Mouse (Mus musculus) bone marrow, adult 2 months (tissue): ENCODE measurements at regions not wholly inside any gene's neighbourhood (a gene's known extent, or its start where the extent isn't known, plus 50 kb on each side); places are given as distances from the start of the nearest gene placed in this dataset.

ENCODE experiments used
- H3K27ac ChIP-seq: fragments of 200-500 bp; 2 replicates; pipeline ENCODE4 v1.5.1; 2012; ENCODE audit warnings: low read depth, mild to moderate bottlenecking, control low read depth, inconsistent platforms, low read length; ENCODE audit not compliant: control insufficient read depth, poor library complexity, insufficient read depth
- H3K4me1 ChIP-seq: fragments of 200-500 bp; 2 replicates; pipeline ENCODE4 v1.6.1; 2011; ENCODE audit warnings: low read length; ENCODE audit not compliant: control insufficient read depth, insufficient read depth
- H3K4me3 ChIP-seq: fragments of 200-500 bp; replicated peaks from 2 replicates; pipeline ENCODE3; 2011; ENCODE audit warnings: mild to moderate bottlenecking, low read depth, low read length, control low read depth; ENCODE audit not compliant: control insufficient read depth
- CTCF ChIP-seq: fragments of 200-500 bp; IDR thresholded peaks from 2 replicates; pipeline ENCODE4 v1.5.1; 2011; ENCODE audit warnings: low read length, control low read depth; ENCODE audit not compliant: control insufficient read depth, insufficient read depth
- POLR2A ChIP-seq: fragments of 200-500 bp; IDR thresholded peaks from 2 replicates; pipeline ENCODE4 v1.6.1; 2011; ENCODE audit warnings: low read depth, mild to moderate bottlenecking, control low read depth, low read length, borderline replicate concordance; ENCODE audit not compliant: control insufficient read depth
- WGBS: fragments of 180-500 bp; shearing (Covaris S2); methylation state at CpG from one replicate; pipeline ENCODE4 v1.1.7; 2018; 5-methylcytosine and 5-hydroxymethylcytosine counted together

- Histone ChIP-seq H3K4me3 (no peak overlapping the region), H3K27ac (no peak overlapping the region), H3K4me1 (no peaks in the 10 kb centered on the region)
- 42% methylated on average over 7 of the region's 7 CpGs for WGBS
- no peak for TF ChIP-seq CTCF
- no peak for TF ChIP-seq POLR2A
Observed at GRCm38 (mm10) chr6:98514376-98514775, 171.8 kb upstream of the Gm765 start.

- Histone ChIP-seq H3K4me1 (no peaks in the 10 kb centered on the region), H3K4me3 (no peak overlapping the region), H3K27ac (no peak overlapping the region)
- TF ChIP-seq CTCF (no peak), POLR2A (no peak)
- 33% methylated on average over 3 of the region's 3 CpGs for WGBS
Observed at GRCm38 (mm10) chr6:98513217-98513616, 170.7 kb upstream of the Gm765 start.

- H3K4me1 ChIP-seq = no peaks in the 10 kb centered on the region
Observed at GRCm38 (mm10) chr6:98502726-98503125, 160.2 kb upstream of the Gm765 start.

GRCm38 (mm10) chr6:98499721-98500120 lies 157.2 kb upstream of the Gm765 start:
- 75% methylated on average over 5 of the region's 5 CpGs for whole genome bisulfite sequencing
- H3K4me3 ChIP-seq = no peak overlapping the region
- H3K4me1 ChIP-seq = no peaks in the 10 kb centered on the region
- no peak overlapping the region for H3K27ac ChIP-seq
- no peak for TF ChIP-seq CTCF

More at GRCm38 (mm10) chr6:98502726-98503125, 160.2 kb upstream of the Gm765 start:
- no peak overlapping the region for H3K4me3 ChIP-seq
- TF ChIP-seq CTCF = no peak
- no peak for TF ChIP-seq POLR2A
- no peak overlapping the region for H3K27ac ChIP-seq
- 56% methylated on average over 2 of the region's 2 CpGs for WGBS

GRCm38 (mm10) chr6:98486626-98487025 lies 144.1 kb upstream of the Gm765 start:
- H3K4me3 ChIP-seq = no peak overlapping the region
- H3K27ac ChIP-seq = no peak overlapping the region
- TF ChIP-seq CTCF (no peak), POLR2A (no peak)
- H3K4me1 ChIP-seq = no peaks in the 10 kb centered on the region
- 87% methylated on average over 3 of the region's 3 CpGs for WGBS

- no peaks in the 10 kb centered on the region for H3K4me1 ChIP-seq
- no peak overlapping the region for H3K4me3 ChIP-seq
- no peak for TF ChIP-seq POLR2A
- TF ChIP-seq CTCF = no peak
- WGBS = 57% methylated on average over 3 of the region's 3 CpGs
- H3K27ac ChIP-seq = no peak overlapping the region
Observed at GRCm38 (mm10) chr6:98483319-98484123, 141.0 kb upstream of the Gm765 start.

GRCm38 (mm10) chr6:98482319-98482718 lies 139.8 kb upstream of the Gm765 start:
- Histone ChIP-seq H3K27ac (no peak overlapping the region), H3K4me3 (no peak overlapping the region), H3K4me1 (no peaks in the 10 kb centered on the region)
- 79% methylated on average over 2 of the region's 2 CpGs for WGBS
- TF ChIP-seq POLR2A (no peak), CTCF (no peak)

- H3K4me3 ChIP-seq = no peak overlapping the region
- H3K27ac ChIP-seq = no peak overlapping the region
- TF ChIP-seq POLR2A (no peak), CTCF (no peak)
Observed at GRCm38 (mm10) chr6:98467563-98467962, 125.0 kb upstream of the Gm765 start.

GRCm38 (mm10) chr6:98452277-98452676 lies 109.7 kb upstream of the Gm765 start:
- Histone ChIP-seq H3K4me3 (no peak overlapping the region), H3K27ac (no peak overlapping the region), H3K4me1 (no peaks in the 10 kb centered on the region)
- WGBS = 74% methylated on average over 7 of the region's 7 CpGs
- TF ChIP-seq CTCF = no peak
- TF ChIP-seq POLR2A = no peak

More at GRCm38 (mm10) chr6:98467563-98467962, 125.0 kb upstream of the Gm765 start:
- H3K4me1 ChIP-seq = no peaks in the 10 kb centered on the region
